Mouse (Mus musculus) heart, adult 18-20 months (tissue): ENCODE measurements around the gene Tagln2. TPM values are rescaled to one million over a fixed set of nuclear protein-coding genes. Genes with fewer than 3 reads are reported as not detected.
A peak's percentile ranks its signal among the peaks of the same experiment; 100 is the strongest.

Experiments used
- DNase-seq, 2 experiments: peaks; one replicate each; pipeline ENCODE4 v3.0.0; 2021 to 2022; ENCODE audit warnings: mixed read lengths in 1 of 2
- long read RNA-seq, 2 experiments: library from polyadenylated mRNA; stranded (forward); transcript quantifications; one replicate each; pipeline ENCODE4 v2.0.0; 2021
- total RNA-seq, 2 experiments: library from RNA; stranded (reverse); gene quantifications; 2 replicates each; pipeline ENCODE4 v1.2.3; 2021

Gene Tagln2
- 10 to 100 TPM; 56.8 to 58.8 TPM for total RNA-seq
- long read RNA-seq, experiment 1, transcript Tagln2-202 (5 exons, 1,586 nt) = major isoform, 19 of 27 reads
- long read RNA-seq, experiment 1, partial matches to known transcripts = 6 of 27 reads
- long read RNA-seq, experiment 1, other reads (novel, unspliced or antisense) = 2 of 27 reads
- long read RNA-seq, experiment 2, transcript Tagln2-202 (5 exons, 1,586 nt) = major isoform, 9 of 14 reads
- long read RNA-seq, experiment 2, partial matches to known transcripts = 1 of 14 reads
- long read RNA-seq, experiment 2, other reads (novel, unspliced or antisense) = 4 of 14 reads

GRCm38 (mm10) chr1:172499765-172500441, at the start of gene Tagln2:
Tagln2 (plus strand) TSS chr1:172500047.
- DNase-seq = peak; percentile 95

- DNase-seq = no peak
Observed at GRCm38 (mm10) chr1:172450226-172450625, 49.6 kb upstream of the Tagln2 start.

- DNase-seq = no peak
Observed at GRCm38 (mm10) chr1:172450848-172451470, 48.9 kb upstream of the Tagln2 start.

GRCm38 (mm10) chr1:172452911-172453310, 46.9 kb upstream of the Tagln2 start:
- no peak for DNase-seq

- DNase-seq = no peak
Observed at GRCm38 (mm10) chr1:172453810-172454209, 46.0 kb upstream of the Tagln2 start.

GRCm38 (mm10) chr1:172455416-172455815, 44.4 kb upstream of the Tagln2 start:
- DNase-seq = no peak

- peak; percentile 36 to 78 for DNase-seq
Observed at GRCm38 (mm10) chr1:172456001-172456677, 43.7 kb upstream of the Tagln2 start.

- DNase-seq = no peak
Observed at GRCm38 (mm10) chr1:172457196-172457595, 42.7 kb upstream of the Tagln2 start.

GRCm38 (mm10) chr1:172458041-172458440, 41.8 kb upstream of the Tagln2 start:
- DNase-seq = no peak

- no peak for DNase-seq
Observed at GRCm38 (mm10) chr1:172461602-172462001, 38.2 kb upstream of the Tagln2 start.

GRCm38 (mm10) chr1:172462534-172462933, 37.3 kb upstream of the Tagln2 start:
- DNase-seq = no peak

GRCm38 (mm10) chr1:172463387-172464333, 36.2 kb upstream of the Tagln2 start:
- no peak for DNase-seq

GRCm38 (mm10) chr1:172468301-172468877, 31.5 kb upstream of the Tagln2 start:
- DNase-seq = no peak

GRCm38 (mm10) chr1:172469373-172469772, 30.5 kb upstream of the Tagln2 start:
- DNase-seq = no peak

GRCm38 (mm10) chr1:172469810-172470448, 29.9 kb upstream of the Tagln2 start:
- DNase-seq = no peak

GRCm38 (mm10) chr1:172472909-172473308, 26.9 kb upstream of the Tagln2 start:
- no peak for DNase-seq

GRCm38 (mm10) chr1:172474196-172474595, 25.7 kb upstream of the Tagln2 start:
- DNase-seq = no peak

GRCm38 (mm10) chr1:172475054-172475741, 24.6 kb upstream of the Tagln2 start, which contains the start of gene Slamf9:
Slamf9 (plus strand) TSS chr1:172475358.
- DNase-seq = peak; percentile 29 to 75

GRCm38 (mm10) chr1:172478020-172478419, 21.8 kb upstream of the Tagln2 start:
- peak in 1 of 2 experiments; percentile 38 for DNase-seq

- no peak for DNase-seq
Observed at GRCm38 (mm10) chr1:172480376-172480775, 19.5 kb upstream of the Tagln2 start.
